Mouse (Mus musculus) embryonic fibroblast, embryonic 13.5 days (primary cell): ENCODE measurements around the gene Antxr2.

ENCODE experiments used
- CTCF ChIP-seq: IDR thresholded peaks from 2 replicates; pipeline ENCODE4 v1.5.1; 2011; ENCODE audit warnings: mild to moderate bottlenecking, control low read depth, low read length, moderate library complexity, borderline replicate concordance; ENCODE audit not compliant: insufficient read depth
- POLR2A ChIP-seq: IDR thresholded peaks from 2 replicates; pipeline ENCODE4 v1.6.1; 2011; ENCODE audit warnings: low read depth, mild to moderate bottlenecking, control low read depth, low read length, moderate library complexity

GRCm38 (mm10) chr5:97961786-97962185 lies 69.1 kb downstream of the Antxr2 start:
- TF ChIP-seq CTCF (no peak), POLR2A (no peak)
